Mouse (Mus musculus) heart, postnatal 0 days (tissue): ENCODE results near the gene Enkd1. TPM values are rescaled to one million over a fixed set of nuclear protein-coding genes. Genes with fewer than 3 reads are reported as not detected.

ENCODE experiments used
- ATAC-seq: fragments of 200-750 bp; cut with Nextera tagmentation; 2 replicates; pipeline ENCODE4 v1.8.0; 2017; ENCODE audit warnings: low read depth, moderate number of reproducible peaks, moderate library complexity; ENCODE audit not compliant: insufficient read depth
- DNase-seq: peaks from one replicate; pipeline ENCODE4 v3.0.0-alpha.2; 2016; ENCODE audit warnings: low spot score
- H3K27ac ChIP-seq: fragments of 300-500 bp; sonication (generic); 2 replicates; pipeline ENCODE4 v1.5.1; 2014; ENCODE audit warnings: low read depth, mild to moderate bottlenecking
- H3K27me3 ChIP-seq: fragments of 300-500 bp; sonication (generic); 2 replicates; pipeline ENCODE4 v1.6.1; 2014; ENCODE audit warnings: low read length, mixed read lengths; ENCODE audit not compliant: control insufficient read depth, insufficient read depth
- H3K36me3 ChIP-seq: fragments of 300-500 bp; sonication (generic); replicated peaks from 2 replicates; pipeline ENCODE4 v1.6.1; 2014; ENCODE audit warnings: low read length, mixed read lengths; ENCODE audit not compliant: control insufficient read depth, insufficient read depth
- H3K4me1 ChIP-seq: fragments of 300-500 bp; sonication (generic); 2 replicates; pipeline ENCODE4 v1.6.1; 2014; ENCODE audit warnings: antibody characterized with exemption; ENCODE audit not compliant: control insufficient read depth, insufficient read depth
- H3K4me2 ChIP-seq: fragments of 300-500 bp; sonication (generic); 2 replicates; pipeline ENCODE4 v1.6.1; 2014; ENCODE audit warnings: low read depth, mild to moderate bottlenecking, low read length, moderate library complexity
- H3K4me3 ChIP-seq: fragments of 300-500 bp; sonication (generic); 2 replicates; pipeline ENCODE4 v1.5.1; 2014; ENCODE audit warnings: low read depth, low read length
- H3K9ac ChIP-seq: fragments of 300-500 bp; sonication (generic); replicated peaks from 2 replicates; pipeline ENCODE4 v1.6.1; 2014; ENCODE audit warnings: low read depth, low read length, mixed read lengths
- H3K9me3 ChIP-seq: fragments of 300-500 bp; sonication (generic); replicated peaks from 2 replicates; pipeline ENCODE4 v1.6.1; 2016; ENCODE audit warnings: low read length; ENCODE audit not compliant: control insufficient read depth
- CTCF ChIP-seq: IDR thresholded peaks from 2 replicates; pipeline ENCODE4 v1.5.1; 2016; ENCODE audit warnings: antibody characterized with exemption, control low read depth, low read depth
- EP300 ChIP-seq: IDR thresholded peaks from 2 replicates; pipeline ENCODE4 v1.6.1; 2016; ENCODE audit warnings: antibody characterized with exemption, low read depth
- WGBS: fragments of 180-500 bp; shearing (Covaris S2); extraction: QIAGEN DNeasy Blood & Tissue Kit; methylation state at CpG from one replicate; pipeline ENCODE4 v1.1.7; 2014; 5-methylcytosine and 5-hydroxymethylcytosine counted together
- polyA plus RNA-seq: library from polyadenylated mRNA; unstranded; fragments of >200 nt; fragmentation: Nextera tagmentation; extraction: Ambion mirVana; gene quantifications from 2 replicates; pipeline ENCODE4 v1.2.1, GENCODE M21; 2015
- total RNA-seq: library from RNA; depleted of rRNA; stranded (reverse); fragments of >200 nt; gene quantifications from 2 replicates; pipeline ENCODE4 v1.2.3, GENCODE M21; 2014; ENCODE audit warnings: low replicate concordance

Gene Enkd1
- total and polyA plus RNA-seq, 2 experiments from 2014 or later: 4.0 to 11.1 TPM

GRCm38 (mm10) chr8:105719637-105720036 is 11.6 kb upstream of the Enkd1 start:
- no peak for DNase-seq
- Histone ChIP-seq H3K9ac (no peak overlapping the region), H3K4me3 (no peak overlapping the region), H3K27ac (no peak overlapping the region), H3K9me3 (no peaks in the 10 kb centered on the region), H3K4me1 (no peaks in the 10 kb centered on the region), H3K27me3 (no peaks in the 10 kb centered on the region), H3K36me3 (peaks cover 14% of the 10 kb centered on the region; the same call in 1 of the 2 replicates), H3K4me2 (no peak overlapping the region)
- WGBS: 76% methylated on average over 4 of the region's 4 CpGs
- no peak for ATAC-seq
- TF ChIP-seq CTCF (no peak), EP300 (no peak)

- ATAC-seq (no peak), DNase-seq (no peak)
- Histone ChIP-seq H3K9me3 (no peaks in the 10 kb centered on the region), H3K4me2 (no peak overlapping the region), H3K36me3 (peaks cover 6% of the 10 kb centered on the region; the same call in 1 of the 2 replicates), H3K27me3 (no peaks in the 10 kb centered on the region), H3K4me3 (no peak overlapping the region), H3K4me1 (no peaks in the 10 kb centered on the region), H3K9ac (no peak overlapping the region), H3K27ac (no peak overlapping the region)
- 89% methylated on average over 15 of the region's 15 CpGs for WGBS
- TF ChIP-seq EP300 (no peak), CTCF (0 out of 2 replicates have a peak, but pooled peaks have one; percentile 3)
Measured at GRCm38 (mm10) chr8:105716302-105716945, 8.4 kb upstream of the Enkd1 start.

- no peak overlapping the region for H3K4me3 ChIP-seq
- ATAC-seq (no peak), DNase-seq (no peak)
- whole genome bisulfite sequencing: 58% methylated on average over 6 of the region's 6 CpGs
- no peak overlapping the region for H3K4me2 ChIP-seq
- H3K27ac ChIP-seq: peak overlapping the region; percentile 70
- no peaks in the 10 kb centered on the region for H3K4me1 ChIP-seq
- TF ChIP-seq CTCF: no peak
- 0 out of 2 replicates have a peak, but pooled peaks have one; percentile 17 for TF ChIP-seq EP300
- H3K9me3 ChIP-seq: no peaks in the 10 kb centered on the region
- no peak overlapping the region for H3K9ac ChIP-seq
- no peaks in the 10 kb centered on the region for H3K27me3 ChIP-seq
- H3K36me3 ChIP-seq: peaks cover 6% of the 10 kb centered on the region; the same call in 1 of the 2 replicates
Measured at GRCm38 (mm10) chr8:105715042-105715441, 7.0 kb upstream of the Enkd1 start.

GRCm38 (mm10) chr8:105714139-105714538 is 6.1 kb upstream of the Enkd1 start:
- ATAC-seq: peak; percentile 56
- H3K4me3 ChIP-seq: no peak overlapping the region
- no peak overlapping the region for H3K27ac ChIP-seq
- H3K27me3 ChIP-seq: no peaks in the 10 kb centered on the region
- H3K4me1 ChIP-seq: no peaks in the 10 kb centered on the region
- no peak overlapping the region for H3K4me2 ChIP-seq
- no peaks in the 10 kb centered on the region for H3K9me3 ChIP-seq
- no peak overlapping the region for H3K9ac ChIP-seq
- peak; percentile 69 for DNase-seq
- 5% methylated on average over 3 of the region's 3 CpGs for WGBS
- H3K36me3 ChIP-seq: peaks cover 6% of the 10 kb centered on the region; the same call in 1 of the 2 replicates
- TF ChIP-seq EP300 (no peak), CTCF (peak; percentile 88)

- peaks cover 4% of the 10 kb centered on the region; the same call in 1 of the 2 replicates for H3K4me1 ChIP-seq
- DNase-seq: no peak
- H3K4me2 ChIP-seq: no peak overlapping the region
- no peaks in the 10 kb centered on the region for H3K9me3 ChIP-seq
- H3K27me3 ChIP-seq: no peaks in the 10 kb centered on the region
- no peak for TF ChIP-seq CTCF
- TF ChIP-seq EP300: no peak
- ATAC-seq: no peak
- peaks cover 5% of the 10 kb centered on the region; the same call in 1 of the 2 replicates for H3K36me3 ChIP-seq
- H3K4me3 ChIP-seq: no peak overlapping the region
- WGBS: 65% methylated on average over 3 of the region's 3 CpGs
- no peak overlapping the region for H3K9ac ChIP-seq
- no peak overlapping the region for H3K27ac ChIP-seq
Measured at GRCm38 (mm10) chr8:105712286-105712685, 4.3 kb upstream of the Enkd1 start.
